Mouse (Mus musculus): ENCODE results near the gene Vps37b.

GRCm38 (mm10) chr5:123989941-123990885 lies 41.9 kb downstream of the Vps37b start:
- no peak for TF ChIP-seq CTCF (IDR thresholded peaks at IDR 0.05; ENCODE audit: control insufficient read depth, insufficient read depth, insufficient read length)
- TF ChIP-seq MYOG (IDR thresholded peaks at IDR 0.05; ENCODE audit: control insufficient read depth, extremely low read depth, insufficient read length), result no peak
- no peak for TF ChIP-seq USF1 (IDR thresholded peaks at IDR 0.05; ENCODE audit: low read depth)
- no peak for TF ChIP-seq MYOD1 (IDR thresholded peaks at IDR 0.05; ENCODE audit: control insufficient read depth, insufficient read length, low read depth)
- TF ChIP-seq CEBPB (IDR thresholded peaks at IDR 0.05; ENCODE audit: low read depth), result no peak
- no peak for TF ChIP-seq MAX (IDR thresholded peaks at IDR 0.05)

Data from C2C12 (cell line).